Mouse (Mus musculus) liver, embryonic 14.5 days (tissue): ENCODE measurements around the gene Ints4. TPM values are rescaled to one million over a fixed set of nuclear protein-coding genes. Genes with fewer than 3 reads are reported as not detected.

ENCODE experiments used
- ATAC-seq: fragments of 200-750 bp; cut with Nextera tagmentation; 2 replicates; pipeline ENCODE4 v1.8.0; 2017; ENCODE audit warnings: moderate number of reproducible peaks, mild to moderate bottlenecking, moderate library complexity; ENCODE audit not compliant: insufficient read depth
- DNase-seq, 3 experiments: peaks; one replicate each; pipeline ENCODE4 v3.0.0-alpha.2; 2012 to 2013; ENCODE audit warnings: low read depth in 3 of 3, low spot score in 3 of 3
- H3K27ac ChIP-seq: fragments of 300-500 bp; sonication (generic); 2 replicates; pipeline ENCODE4 v1.5.1; 2014; ENCODE audit warnings: moderate library complexity, mild to moderate bottlenecking, control low read depth, inconsistent platforms
- H3K27me3 ChIP-seq: fragments of 300-500 bp; sonication (generic); 2 replicates; pipeline ENCODE4 v1.6.1; 2014; ENCODE audit warnings: mild to moderate bottlenecking, low read length, moderate library complexity; ENCODE audit not compliant: control insufficient read depth, insufficient read depth
- H3K36me3 ChIP-seq: fragments of 300-500 bp; sonication (generic); replicated peaks from 2 replicates; pipeline ENCODE4 v1.6.1; 2014; ENCODE audit warnings: low read depth; ENCODE audit not compliant: control insufficient read depth, insufficient read depth
- H3K4me1 ChIP-seq, 2 experiments: fragments of 200-500 bp in 1 of 2; fragments of 300-500 bp in 1 of 2; sonication (generic) in 1 of 2; replicated peaks; 2 replicates each; pipeline ENCODE4 v1.6.1; 2012 to 2014; ENCODE audit warnings: antibody characterized with exemption in 1 of 2, inconsistent platforms in 1 of 2, low read length in 1 of 2; ENCODE audit not compliant: control insufficient read depth in 2 of 2, insufficient read depth in 2 of 2
- H3K4me2 ChIP-seq: fragments of 300-500 bp; sonication (generic); 2 replicates; pipeline ENCODE4 v1.6.1; 2014; ENCODE audit warnings: low read depth, mild to moderate bottlenecking, control low read depth, moderate library complexity
- H3K4me3 ChIP-seq, 2 experiments: fragments of 200-500 bp in 1 of 2; fragments of 300-500 bp in 1 of 2; sonication (generic) in 1 of 2; 2 replicates each; pipeline ENCODE4 v1.5.1; 2012 to 2014; ENCODE audit warnings: low read depth in 2 of 2, low read length in 2 of 2, mild to moderate bottlenecking in 2 of 2, control low read depth in 1 of 2, inconsistent platforms in 1 of 2, moderate library complexity in 1 of 2; ENCODE audit not compliant: insufficient read depth in 1 of 2
- H3K9ac ChIP-seq: fragments of 300-500 bp; sonication (generic); replicated peaks from 2 replicates; pipeline ENCODE4 v1.6.1; 2014; ENCODE audit warnings: mild to moderate bottlenecking, control low read depth, moderate library complexity
- H3K9me3 ChIP-seq: fragments of 300-500 bp; sonication (generic); 2 replicates; pipeline ENCODE4 v1.6.1; 2016; ENCODE audit warnings: low read length, mixed read lengths; ENCODE audit not compliant: control insufficient read depth
- CTCF ChIP-seq: IDR thresholded peaks from 2 replicates; pipeline ENCODE4 v1.5.1; 2016; ENCODE audit warnings: antibody characterized with exemption, low read depth, control low read depth
- EP300 ChIP-seq: IDR thresholded peaks from 2 replicates; pipeline ENCODE4 v1.6.1; 2016; ENCODE audit warnings: antibody characterized with exemption, low read depth
- WGBS: fragments of 180-500 bp; shearing (Covaris S2); extraction: QIAGEN DNeasy Blood & Tissue Kit; methylation state at CpG from one replicate; pipeline ENCODE4 v1.1.7; 2014; ENCODE audit not compliant: insufficient replicate concordance; 5-methylcytosine and 5-hydroxymethylcytosine counted together
- polyA plus RNA-seq, 2 experiments: library from polyadenylated mRNA; depleted of rRNA in 1 of 2; stranded (reverse) in 1 of 2; unstranded in 1 of 2; fragments of >200 nt; fragmentation: Nextera tagmentation in 1 of 2; extraction: Ambion mirVana in 1 of 2; gene quantifications; 2 replicates each; pipeline versions ENCODE4 v1.2.1 to v1.2.3; 2012 to 2014

The Ints4 gene
- polyA plus RNA-seq, 2 experiments = 19.1 to 26.8 TPM

GRCm38 (mm10) chr7:97455577-97455976 is 25.2 kb upstream of the Ints4 start:
- Histone ChIP-seq H3K9me3 (no peaks in the 10 kb centered on the region), H3K36me3 (peaks cover 7% of the 10 kb centered on the region), H3K4me1 (peaks cover 27 to 34% of the 10 kb centered on the region in 2 experiments), H3K27me3 (no peaks in the 10 kb centered on the region), H3K4me3 (no peak overlapping the region), H3K4me2 (peak overlapping the region; percentile 95; the same call in 1 of the 2 replicates), H3K9ac (no peak overlapping the region), H3K27ac (no peak overlapping the region; the same call in 1 of the 2 replicates)
- ATAC-seq (no peak), DNase-seq (no peak)
- WGBS = 38% methylated on average over 3 of the region's 3 CpGs
- TF ChIP-seq CTCF = no peak
- no peak for TF ChIP-seq EP300

GRCm38 (mm10) chr7:97473001-97473400 is 7.8 kb upstream of the Ints4 start:
- Histone ChIP-seq H3K36me3 (no peaks in the 10 kb centered on the region), H3K9me3 (no peaks in the 10 kb centered on the region), H3K27me3 (no peaks in the 10 kb centered on the region), H3K27ac (no peak overlapping the region), H3K9ac (no peak overlapping the region), H3K4me1 (no peaks in the 10 kb centered on the region), H3K4me2 (no peak overlapping the region), H3K4me3 (no peak overlapping the region)
- DNase-seq = no peak
- TF ChIP-seq EP300 = no peak
- no peak for TF ChIP-seq CTCF
- WGBS = 64% methylated on average over 5 of the region's 5 CpGs
- ATAC-seq = no peak

- DNase-seq (no peak), ATAC-seq (no peak)
- H3K36me3 ChIP-seq = no peaks in the 10 kb centered on the region
- H3K4me2 ChIP-seq = no peak overlapping the region
- no peaks in the 10 kb centered on the region for H3K9me3 ChIP-seq
- no peak overlapping the region for H3K27ac ChIP-seq
- no peak overlapping the region for H3K4me3 ChIP-seq
- H3K9ac ChIP-seq = no peak overlapping the region
- TF ChIP-seq EP300 (no peak), CTCF (no peak)
- peaks cover 9 to 14% of the 10 kb centered on the region in 2 experiments for H3K4me1 ChIP-seq
- WGBS = 40% methylated on average over 3 of the region's 3 CpGs
- no peaks in the 10 kb centered on the region for H3K27me3 ChIP-seq
Measured at GRCm38 (mm10) chr7:97479349-97479748, 1.4 kb upstream of the Ints4 start.

- Histone ChIP-seq H3K4me3 (peak overlapping the region; percentile 35 to 81), H3K27ac (no peak overlapping the region), H3K9me3 (no peaks in the 10 kb centered on the region), H3K27me3 (no peaks in the 10 kb centered on the region), H3K4me1 (peaks cover 9 to 14% of the 10 kb centered on the region in 2 experiments), H3K36me3 (no peaks in the 10 kb centered on the region; the same call in 1 of the 2 replicates), H3K9ac (no peak overlapping the region), H3K4me2 (peak overlapping the region; percentile 81)
- ATAC-seq (no peak), DNase-seq (no peak)
- WGBS = 16% methylated on average over 3 of the region's 3 CpGs
- TF ChIP-seq EP300 = no peak
- no peak for TF ChIP-seq CTCF
Measured at GRCm38 (mm10) chr7:97480290-97480689, 466 bp upstream of the Ints4 start.

- no peak overlapping the region for H3K27ac ChIP-seq
- DNase-seq (no peak), ATAC-seq (no peak)
- H3K4me1 ChIP-seq = peaks cover 9 to 14% of the 10 kb centered on the region in 2 experiments
- no peak overlapping the region for H3K9ac ChIP-seq
- 70% methylated on average over 2 of the region's 2 CpGs for WGBS
- no peak for TF ChIP-seq CTCF
- no peak for TF ChIP-seq EP300
- H3K4me2 ChIP-seq = no peak overlapping the region
- H3K36me3 ChIP-seq = peaks cover 3% of the 10 kb centered on the region; the same call in 1 of the 2 replicates
- H3K4me3 ChIP-seq = no peak overlapping the region
- H3K27me3 ChIP-seq = no peaks in the 10 kb centered on the region
- no peaks in the 10 kb centered on the region for H3K9me3 ChIP-seq
Measured at GRCm38 (mm10) chr7:97483378-97483777, 2.6 kb downstream of the Ints4 start.
